Mouse (Mus musculus) thymus, adult 2 months (tissue): ENCODE data around the gene Shbg. TPM values are rescaled to one million over a fixed set of nuclear protein-coding genes. Genes with fewer than 3 reads are reported as not detected.

Experiments
- DNase-seq: peaks from one replicate; pipeline ENCODE4 v3.0.0; 2021
- H3K27ac ChIP-seq: fragments of 200-500 bp; 2 replicates; pipeline ENCODE4 v1.5.1; 2012; ENCODE audit warnings: low read length, control low read depth; ENCODE audit not compliant: control insufficient read depth, insufficient read depth
- H3K27me3 ChIP-seq: fragments of 200-500 bp; 2 replicates; pipeline ENCODE4 v1.6.1; 2012; ENCODE audit warnings: mild to moderate bottlenecking, low read length, moderate library complexity, mixed read lengths; ENCODE audit not compliant: control insufficient read depth, insufficient read depth
- H3K36me3 ChIP-seq: fragments of 200-500 bp; 2 replicates; pipeline ENCODE4 v1.6.1; 2012; ENCODE audit warnings: mild to moderate bottlenecking, low read length, moderate library complexity; ENCODE audit not compliant: control insufficient read depth, insufficient read depth
- H3K4me1 ChIP-seq: fragments of 200-500 bp; replicated peaks from 2 replicates; pipeline ENCODE4 v1.6.1; 2012; ENCODE audit warnings: low read length; ENCODE audit not compliant: control insufficient read depth, insufficient read depth
- H3K4me3 ChIP-seq: fragments of 200-500 bp; 2 replicates; pipeline ENCODE4 v1.5.1; 2012; ENCODE audit warnings: mild to moderate bottlenecking, low read length, control low read depth, moderate library complexity; ENCODE audit not compliant: control insufficient read depth, insufficient read depth
- CTCF ChIP-seq: fragments of 200-500 bp; IDR thresholded peaks from 2 replicates; pipeline ENCODE4 v1.5.1; 2012; ENCODE audit warnings: mild to moderate bottlenecking, control low read depth, low read length, moderate library complexity, borderline replicate concordance; ENCODE audit not compliant: control insufficient read depth, poor library complexity, insufficient read depth; ENCODE audit errors: extremely low read depth
- POLR2A ChIP-seq: fragments of 200-500 bp; IDR thresholded peaks from 2 replicates; pipeline ENCODE4 v1.6.1; 2012; ENCODE audit warnings: mild to moderate bottlenecking, low read length, control low read depth, moderate library complexity; ENCODE audit not compliant: control insufficient read depth, poor library complexity, insufficient read depth; ENCODE audit errors: extremely low read depth
- WGBS: fragments of 180-500 bp; shearing (Covaris S2); methylation state at CpG from one replicate; pipeline ENCODE4 v1.1.7; 2018; 5-methylcytosine and 5-hydroxymethylcytosine counted together
- polyA plus RNA-seq: library from polyadenylated mRNA; depleted of rRNA; stranded (reverse); fragments of >200 nt; gene quantifications from 2 replicates; pipeline ENCODE4 v1.2.3, GENCODE M21; 2012

The Shbg gene
- polyA plus RNA-seq, 1 experiment: not detected

DNA sequence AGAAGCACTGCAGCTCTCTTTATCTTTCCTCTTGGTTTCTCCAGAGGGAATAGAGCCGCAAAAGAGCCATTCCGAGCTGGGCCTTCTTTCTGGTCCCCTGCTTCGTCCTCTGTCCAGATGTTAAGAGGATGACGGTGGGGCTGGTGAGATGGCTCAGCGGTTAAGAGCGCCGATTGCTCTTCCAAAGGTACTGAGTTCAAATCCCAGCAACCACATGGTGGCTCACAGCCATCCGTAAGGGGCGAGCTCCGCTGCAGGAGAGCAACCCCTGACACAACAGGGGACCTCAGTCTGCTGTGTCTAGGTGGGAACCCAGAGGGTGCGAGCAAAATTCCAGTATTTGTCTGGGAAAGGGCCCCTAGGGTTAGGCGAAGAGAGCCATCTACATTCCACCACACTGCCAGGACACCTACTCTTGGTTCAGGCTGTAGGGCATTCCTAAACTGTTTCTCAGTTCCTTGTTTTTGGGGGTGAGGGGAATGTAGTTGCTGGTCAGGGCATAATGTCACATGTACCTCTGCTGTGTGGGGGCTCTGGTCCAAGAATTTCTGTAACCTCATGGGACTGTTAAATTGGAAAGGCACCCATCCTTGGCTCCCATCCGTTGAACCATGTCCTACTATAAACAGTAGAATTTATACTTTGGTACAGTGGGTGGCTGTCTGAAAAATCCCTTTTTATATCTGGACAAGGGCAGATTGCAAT lies 45.4 kb upstream of the Shbg start:
- Histone ChIP-seq H3K27ac (peak overlapping the region; percentile 73), H3K36me3 (peaks cover 25% of the 10 kb centered on the region), H3K4me1 (peaks cover 17% of the 10 kb centered on the region), H3K4me3 (peak overlapping the region; percentile 65), H3K27me3 (no peaks in the 10 kb centered on the region)
- no peak for TF ChIP-seq CTCF
- no peak for TF ChIP-seq POLR2A
- 86% methylated on average over 13 of the region's 13 CpGs for WGBS
- DNase-seq: no peak

DNA sequence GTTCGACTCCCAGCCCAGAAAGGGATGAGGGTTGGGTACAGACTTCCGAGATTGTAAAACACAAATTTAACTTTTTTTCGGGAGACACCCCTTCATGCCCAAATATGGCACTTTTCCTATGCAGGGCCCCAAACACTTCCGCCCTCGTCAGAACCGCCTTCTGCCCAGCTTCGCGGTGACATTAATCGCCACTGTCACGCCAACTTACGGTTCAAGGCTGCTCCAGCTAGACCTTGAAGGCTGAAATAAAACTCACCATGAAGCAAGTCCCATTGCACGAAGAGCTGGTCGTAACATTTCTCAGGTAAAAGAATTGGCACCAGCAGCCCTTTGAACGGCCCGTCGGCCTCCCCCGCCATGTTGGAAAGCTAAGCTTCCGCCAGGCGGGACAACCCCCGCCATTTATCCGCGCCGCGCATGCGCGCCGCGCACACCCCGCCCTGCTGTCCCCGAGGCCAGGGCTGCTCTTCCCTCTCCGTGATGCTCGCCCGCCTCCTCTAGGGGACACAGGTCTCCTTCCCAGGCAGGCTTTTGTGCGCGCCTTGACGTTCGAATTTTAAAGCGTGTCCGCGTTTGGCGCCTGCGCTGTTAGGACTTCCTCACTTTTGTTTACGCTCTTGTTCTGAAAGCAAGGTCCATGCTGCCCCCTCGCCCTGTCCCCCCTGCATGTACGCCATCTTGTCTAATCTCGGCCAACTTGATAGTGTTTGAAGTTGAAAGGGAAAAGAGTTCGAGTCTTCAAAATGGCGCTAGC lies 44.7 kb upstream of the Shbg start, which contains the start of gene Mpdu1:
Gene Mpdu1 (minus strand): TSS at position 430 of the 754 bp plus-strand sequence.
- H3K27ac ChIP-seq: peak within 1 kb of the TSS; percentile 87
- peak; percentile 90 for DNase-seq
- under 1% methylated on average over 48 of the region's 48 CpGs for WGBS
- peak within 1 kb of the TSS; percentile 65 for H3K4me3 ChIP-seq
- peaks cover 17% of the 10 kb centered on the region for H3K4me1 ChIP-seq
- no peaks in the 10 kb centered on the region for H3K27me3 ChIP-seq
- peaks cover 18% of the 10 kb centered on the region for H3K36me3 ChIP-seq
- TF ChIP-seq POLR2A (peak; percentile 88), CTCF (peak; percentile 47; the same call in 1 of the 2 replicates)

DNA sequence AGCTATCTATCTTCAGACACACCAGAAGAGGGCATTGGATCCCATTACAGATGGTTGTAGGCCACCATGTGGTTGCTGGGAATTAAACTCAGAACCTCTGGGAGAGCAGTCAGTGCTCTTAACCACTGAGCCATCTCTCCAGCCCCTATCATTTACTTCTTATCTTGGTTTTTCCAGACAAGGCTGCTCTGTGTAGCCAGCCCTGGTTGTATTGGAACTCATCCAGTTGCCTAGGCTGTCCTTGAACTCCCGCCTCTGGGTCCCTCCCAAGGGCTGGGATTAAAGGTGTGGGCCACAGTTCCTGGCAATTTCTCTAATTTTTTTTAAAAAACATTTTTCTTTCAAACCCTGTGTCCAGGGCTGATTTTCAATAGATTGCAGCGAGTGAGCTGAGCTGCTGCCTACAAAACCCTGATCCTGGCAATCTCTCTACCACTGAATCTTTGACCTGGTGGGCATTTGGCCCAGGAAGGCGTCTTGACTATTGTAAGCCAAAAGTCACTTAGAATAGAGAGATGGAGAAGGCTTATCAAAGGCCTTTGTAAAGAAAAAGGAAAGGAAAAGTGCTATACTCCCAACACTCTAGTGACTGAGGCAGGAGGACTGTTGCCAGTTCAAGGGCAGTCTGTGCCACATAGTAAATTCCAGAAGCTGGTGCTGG lies 43.6 kb upstream of the Shbg start:
- TF ChIP-seq POLR2A (no peak), CTCF (no peak)
- no peak overlapping the region for H3K27ac ChIP-seq
- WGBS: 84% methylated on average over 3 of the region's 3 CpGs
- no peak overlapping the region for H3K4me3 ChIP-seq
- peaks cover 22% of the 10 kb centered on the region for H3K36me3 ChIP-seq
- H3K4me1 ChIP-seq: peaks cover 17% of the 10 kb centered on the region
- no peak for DNase-seq
- no peaks in the 10 kb centered on the region for H3K27me3 ChIP-seq

DNA sequence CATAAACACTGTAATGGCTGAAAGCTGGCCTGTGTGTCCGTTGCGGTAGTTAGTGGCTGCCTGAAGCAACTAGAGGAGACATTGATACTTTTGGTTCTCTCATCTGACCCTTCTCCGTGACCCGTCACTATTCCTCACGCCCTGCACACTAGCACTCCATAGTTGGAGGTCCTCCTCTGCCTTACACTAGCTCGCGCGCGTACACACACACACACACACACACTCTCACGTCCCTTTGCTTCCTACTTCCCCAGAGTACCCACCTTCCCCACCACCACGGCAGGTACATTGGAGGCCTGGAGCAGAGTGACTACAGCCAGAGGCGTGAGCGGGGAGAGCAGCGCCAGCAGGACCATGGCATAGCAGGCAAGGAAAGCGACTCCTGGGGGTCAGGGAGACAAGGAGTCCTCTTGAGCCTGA lies 39.8 kb upstream of the Shbg start:
- no peak for DNase-seq
- Histone ChIP-seq H3K27me3 (no peaks in the 10 kb centered on the region), H3K4me3 (no peak overlapping the region), H3K27ac (no peak overlapping the region), H3K36me3 (peaks cover 29% of the 10 kb centered on the region), H3K4me1 (peaks cover 11% of the 10 kb centered on the region)
- TF ChIP-seq CTCF: peak; percentile 44; the same call in 1 of the 2 replicates
- no peak for TF ChIP-seq POLR2A
- 88% methylated on average over 15 of the region's 15 CpGs for WGBS

DNA sequence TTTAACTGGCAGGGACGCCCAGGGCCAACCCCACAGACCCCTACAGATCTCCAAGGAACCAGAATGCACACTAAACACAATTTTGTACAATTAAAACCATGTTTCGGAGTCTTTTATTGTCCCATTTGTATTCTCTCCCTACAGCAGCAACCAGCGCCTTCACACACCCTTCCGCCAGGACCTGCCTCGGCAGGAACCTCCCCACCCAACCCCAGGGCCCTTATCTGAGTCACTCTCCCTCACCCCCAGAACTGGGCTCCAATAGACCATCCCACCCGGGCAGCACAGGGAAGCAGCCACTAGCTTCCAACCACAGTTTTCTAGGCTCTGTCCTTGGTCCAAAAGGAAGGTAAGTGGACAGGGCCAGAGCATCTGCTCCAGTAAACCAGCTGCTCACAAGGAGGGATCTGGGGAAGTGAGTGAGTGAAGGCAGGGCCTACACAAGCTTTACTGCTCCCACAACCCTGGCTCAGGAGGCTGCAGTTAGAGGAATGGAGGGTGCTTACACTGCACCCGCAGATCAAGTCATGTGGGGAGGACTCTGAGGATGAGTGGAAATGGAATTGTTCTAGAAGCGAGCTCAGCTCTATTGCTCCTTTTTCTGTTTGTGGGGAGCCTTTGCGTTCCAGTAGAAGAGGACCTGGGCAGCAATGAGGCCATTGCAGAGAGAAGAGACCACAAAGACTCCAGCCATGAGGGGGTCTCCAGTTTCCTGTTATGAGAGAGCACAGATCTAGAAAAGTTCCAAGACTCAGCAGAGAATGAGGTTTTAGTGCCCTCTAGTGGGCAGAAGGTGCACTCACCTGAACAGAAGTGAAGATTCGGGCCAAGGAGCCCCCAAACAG lies 39.1 kb upstream of the Shbg start:
- 85% methylated on average over 10 of the region's 10 CpGs for WGBS

More for the DNA sequence above, 39.1 kb upstream of the Shbg start:
- Histone ChIP-seq H3K4me3 (no peak overlapping the region), H3K4me1 (peaks cover 10% of the 10 kb centered on the region), H3K36me3 (peaks cover 35% of the 10 kb centered on the region), H3K27ac (no peak overlapping the region), H3K27me3 (no peaks in the 10 kb centered on the region)
- DNase-seq: peak; percentile 66
- TF ChIP-seq POLR2A (no peak), CTCF (no peak)
